22 mouse cellular contexts compared by ENCODE assay signal in the genomic region with DNA sequence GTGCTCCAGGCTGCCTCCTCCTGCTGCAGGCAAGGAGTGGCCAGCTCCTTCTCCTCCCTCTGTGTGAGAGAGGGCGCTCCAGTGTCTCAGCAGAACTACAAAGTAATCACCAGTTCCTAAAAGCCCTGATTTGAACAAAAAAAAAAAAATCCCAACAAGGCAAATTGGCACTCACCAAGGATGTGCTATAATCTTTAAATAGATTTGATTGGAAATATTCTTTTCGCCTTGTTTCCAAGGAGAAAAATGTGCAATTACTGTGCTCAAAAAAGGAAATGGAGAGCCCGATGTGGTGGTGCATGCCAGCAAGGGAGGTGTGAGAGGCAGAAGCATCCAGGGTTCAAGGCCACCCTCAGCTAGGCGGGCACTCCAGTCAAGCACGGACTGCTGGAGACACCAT. TPM values are rescaled to one million over a fixed set of nuclear protein-coding genes. Genes with fewer than 3 reads are reported as not detected.
A peak's percentile ranks its signal among the peaks of the same experiment; 100 is the strongest.
DNase-seq lines count a peak whose midpoint lies in the region; ATAC-seq and TF ChIP-seq lines count a peak whose summit lies in the region.
"Had no signal": no experiment of that assay in that cellular context is flagged by ENCODE, and none has a peak within 500 bp of the region (broad histone marks: within the 10 kb centered on the region; RNA-seq: fewer than 3 reads in every experiment).

No protein-coding gene starts in this region.

- intact Hi-C loops in heart, postnatal 14 days (cut with DNase I), result no loop called here

- H3K9me3 ChIP-seq in forebrain, embryonic 16.5 days (ENCODE audit: control insufficient read depth, low read length), result no peaks in the 10 kb centered on the region
- H3K9me3 ChIP-seq in forebrain, embryonic 11.5 days (ENCODE audit: control insufficient read depth, low read length), result no peaks in the 10 kb centered on the region
- no peaks in the 10 kb centered on the region for H3K9me3 ChIP-seq in heart, embryonic 13.5 days
- H3K9me3 ChIP-seq: embryonic facial prominence, embryonic 12.5 days had no signal

- no peak for ATAC-seq in forebrain, embryonic 16.5 days
- ATAC-seq in forebrain, embryonic 11.5 days (replicated peaks; ENCODE audit: low FRiP score), result no peak
- no peak for ATAC-seq in heart, embryonic 13.5 days (ENCODE audit: extremely low read depth, insufficient number of reproducible peaks, low FRiP score, low TSS enrichment)
- ATAC-seq: forebrain, embryonic 14.5 days; hindbrain, embryonic 16.5 days had no signal

- TF ChIP-seq CTCF in layer of hippocampus, adult 2 months (conservative IDR thresholded peaks at IDR 0.05), result no peak

- H3K4me1 ChIP-seq in forebrain, embryonic 16.5 days (replicated peaks; ENCODE audit: control insufficient read depth, insufficient read depth, low read length), result peaks cover 5% of the 10 kb centered on the region; the same call in 1 of the 2 replicates
- no peaks in the 10 kb centered on the region for H3K4me1 ChIP-seq in forebrain, embryonic 11.5 days (replicated peaks; ENCODE audit: control insufficient read depth, insufficient read depth, low read length)
- H3K4me1 ChIP-seq in heart, embryonic 13.5 days, result peaks cover 49% of the 10 kb centered on the region

- peak overlapping the region; percentile 25; the same call in 1 of the 2 replicates for H3K27ac ChIP-seq in forebrain, embryonic 16.5 days (ENCODE audit: low read length)
- H3K27ac ChIP-seq in forebrain, embryonic 11.5 days (ENCODE audit: low read depth, low read length), result no peak overlapping the region
- peak overlapping the region; percentile 71; the same call in 1 of the 2 replicates for H3K27ac ChIP-seq in heart, embryonic 13.5 days (replicated peaks)
- H3K27ac ChIP-seq in layer of hippocampus, adult 2 months, result peak overlapping the region; percentile 83
- H3K27ac ChIP-seq: embryonic facial prominence, embryonic 12.5 days had no signal

- H3K4me3 ChIP-seq in forebrain, embryonic 16.5 days (replicated peaks; ENCODE audit: low read length), result no peak overlapping the region
- H3K4me3 ChIP-seq in forebrain, embryonic 11.5 days (ENCODE audit: low read depth, low read length), result no peak overlapping the region
- H3K4me3 ChIP-seq in heart, embryonic 13.5 days, result no peak overlapping the region
- H3K4me3 ChIP-seq in layer of hippocampus, adult 2 months, result no peak overlapping the region
- H3K4me3 ChIP-seq: embryonic facial prominence, embryonic 12.5 days had no signal

- H3K4me2 ChIP-seq in forebrain, embryonic 16.5 days (ENCODE audit: low read length), result no peak overlapping the region
- no peak overlapping the region for H3K4me2 ChIP-seq in forebrain, embryonic 11.5 days (ENCODE audit: low read depth, low read length, severe bottlenecking)
- H3K4me2 ChIP-seq in heart, embryonic 13.5 days, result no peak overlapping the region
- H3K4me2 ChIP-seq: embryonic facial prominence, embryonic 12.5 days had no signal

- H3K36me3 ChIP-seq in forebrain, embryonic 16.5 days (ENCODE audit: control insufficient read depth, insufficient read depth), result no peaks in the 10 kb centered on the region
- H3K36me3 ChIP-seq in forebrain, embryonic 11.5 days (ENCODE audit: control insufficient read depth, insufficient read depth, low read length), result no peaks in the 10 kb centered on the region
- H3K36me3 ChIP-seq in heart, embryonic 13.5 days, result peaks cover 21% of the 10 kb centered on the region

- H3K9ac ChIP-seq in forebrain, embryonic 16.5 days (replicated peaks; ENCODE audit: low read depth, low read length), result no peak overlapping the region
- no peak overlapping the region for H3K9ac ChIP-seq in forebrain, embryonic 11.5 days (ENCODE audit: low read length)
- no peak overlapping the region for H3K9ac ChIP-seq in heart, embryonic 13.5 days
- H3K9ac ChIP-seq: embryonic facial prominence, embryonic 12.5 days had no signal

- WGBS in forebrain, embryonic 16.5 days, result 72% methylated on average over 5 of the region's 5 CpGs
- WGBS in forebrain, embryonic 11.5 days, result 87% methylated on average over 5 of the region's 5 CpGs
- 81% methylated on average over 5 of the region's 5 CpGs for WGBS in heart, embryonic 13.5 days

- no peaks in the 10 kb centered on the region for H3K27me3 ChIP-seq in forebrain, embryonic 16.5 days (replicated peaks; ENCODE audit: control insufficient read depth, insufficient read depth, low read length)
- H3K27me3 ChIP-seq in forebrain, embryonic 11.5 days (ENCODE audit: control insufficient read depth, insufficient read depth, low read length), result no peaks in the 10 kb centered on the region
- no peaks in the 10 kb centered on the region for H3K27me3 ChIP-seq in heart, embryonic 13.5 days (replicated peaks)
- H3K27me3 ChIP-seq: embryonic facial prominence, embryonic 12.5 days had no signal

- no peak for DNase-seq in forebrain, embryonic 11.5 days (ENCODE audit: low spot score)
- no peak for DNase-seq in heart, postnatal 14 days
- DNase-seq in layer of hippocampus, adult 2 months (ENCODE audit: low spot score in 2 of 2), result no peak
- DNase-seq in layer of hippocampus, postnatal 36 days, result no peak
- peak; percentile 66 for DNase-seq in brain, adult 2 months (ENCODE audit: low read depth, low spot score)
- DNase-seq in retina, postnatal 1 day, result no peak
- DNase-seq: adrenal gland, postnatal 10 days; cerebellum, adult 11-12 months; cerebellum, adult 9-10 months; cerebellum, postnatal 25 days; gastrocnemius, postnatal 36 days; heart, adult 11 months; heart, postnatal 10 days; kidney, adult 11 months had no signal

RNA-seq across cellular contexts. Expression of gene Myo18b, which starts 35.7 kb away (rescaled TPM):
- polyA plus RNA-seq in forebrain, embryonic 16.5 days (2015; fragmentation: Nextera tagmentation; extraction: Ambion mirVana), result 0.76 and 1.1 TPM in 2 replicates
- polyA plus RNA-seq in forebrain, embryonic 11.5 days (2014; fragmentation: Nextera tagmentation; extraction: Ambion mirVana), result 0.28 and 0.36 TPM in 2 replicates
- polyA plus RNA-seq in heart, embryonic 13.5 days (2015; fragmentation: Nextera tagmentation; extraction: Ambion mirVana), result 17.1 and 17.7 TPM in 2 replicates
- 100 to 1,000 TPM; 239 to 240 TPM for total RNA-seq in heart, postnatal 14 days (2021)
- total RNA-seq in layer of hippocampus, adult 2 months (2021), result 1 to 10 TPM; 1.4 to 1.6 TPM
- 1 to 10 TPM; 1.1 to 1.4 TPM for total RNA-seq in layer of hippocampus, postnatal 36 days (2021)
- total RNA-seq: hematopoietic stem cell, adult 5-6 weeks; MEL had no signal
- polyA plus RNA-seq: C2C12 had no signal

Comparison
In these comparisons a context has a peak if more than half of its experiments do, and no peak if none do; other contexts are left out.
1. RNA of gene Myo18b, which starts 35.7 kb away (total RNA-seq): 239 to 240 TPM in heart, postnatal 14 days; 1.4 to 1.6 TPM in layer of hippocampus, adult 2 months and 1.1 to 1.4 TPM in layer of hippocampus, postnatal 36 days; every median in the first group is over 10 times any median in the second.